Mouse (Mus musculus): ENCODE data around the gene Zfp629.
A peak's percentile ranks its signal among the peaks of the same experiment; 100 is the strongest.
"Not testable (repeated sequence)": the region's sequence is repeated elsewhere in the genome, so short reads cannot be mapped to it uniquely, and the experiment has no call there.

Zfp629 gene

DNA sequence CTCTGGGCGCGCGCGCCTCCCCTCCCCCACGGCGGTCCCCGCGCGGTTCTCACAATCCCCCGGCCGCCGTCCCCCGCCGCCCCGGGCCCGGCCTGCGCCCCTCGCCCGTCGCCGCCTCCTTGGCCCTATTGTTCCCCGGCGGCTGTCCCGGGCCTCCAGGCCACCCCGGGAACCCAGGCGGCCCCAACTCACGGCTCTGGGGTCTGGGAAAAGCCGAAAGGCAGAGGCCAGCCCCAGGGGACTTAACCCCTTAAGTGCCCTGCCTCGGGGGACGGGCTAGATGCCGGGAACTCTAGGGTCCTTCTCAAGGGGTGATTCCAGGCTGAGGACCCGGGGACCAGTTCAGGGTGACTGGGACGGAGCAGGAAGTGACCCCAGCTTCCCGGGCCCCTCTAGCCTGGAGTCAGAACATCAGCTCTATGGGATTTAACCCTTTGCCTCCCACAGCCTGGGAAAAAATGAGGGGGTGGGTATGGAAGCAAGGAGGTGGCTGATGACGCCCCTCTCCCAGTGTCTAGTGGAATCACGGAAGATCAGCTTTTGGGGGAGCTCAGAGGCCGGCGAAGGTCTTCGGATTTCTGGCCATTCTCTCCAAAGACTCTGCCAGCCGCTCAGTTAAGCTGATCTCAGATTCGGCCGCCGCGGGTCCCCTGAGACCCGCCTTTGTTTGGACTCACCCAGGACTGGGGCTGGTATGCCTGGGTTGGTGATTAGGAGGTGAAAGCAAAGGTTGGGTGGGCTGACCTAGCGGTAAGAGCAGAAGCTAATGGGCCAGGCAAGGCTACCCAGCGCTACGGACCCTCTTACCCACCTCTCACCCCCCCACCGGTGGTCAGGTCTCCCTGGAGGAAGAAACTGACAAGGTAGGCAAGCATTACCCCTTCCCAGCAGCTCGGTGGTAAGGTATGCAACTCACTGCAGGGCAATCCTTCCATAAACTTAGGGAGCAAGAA is at the start of gene Zfp629:
TSS of gene Zfp629 (minus strand) at position 907 of the 953 bp plus-strand sequence.
- DNase-seq = peak; percentile 69 to 73

DNA sequence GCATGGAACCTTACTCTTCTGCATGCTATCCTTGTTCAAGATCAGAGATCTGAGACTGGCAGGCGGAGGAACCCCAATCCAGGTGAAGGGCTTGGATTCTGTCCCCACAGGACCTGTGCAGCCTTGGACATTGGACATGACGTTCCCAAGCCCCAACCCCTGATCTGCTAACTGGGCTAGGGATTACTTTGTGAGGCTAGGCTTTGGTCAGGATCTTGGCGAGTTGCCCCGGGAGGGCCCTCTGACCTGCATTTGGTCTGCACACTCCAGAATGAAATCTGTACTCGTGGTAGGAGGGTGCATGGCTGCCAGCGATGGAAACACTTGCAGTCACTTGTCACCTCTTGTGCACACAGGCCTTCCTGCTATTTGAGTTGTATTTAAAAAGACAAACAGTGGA is 47.3 kb upstream of the Zfp629 start:
- peak; percentile 78 to 83 for DNase-seq

DNA sequence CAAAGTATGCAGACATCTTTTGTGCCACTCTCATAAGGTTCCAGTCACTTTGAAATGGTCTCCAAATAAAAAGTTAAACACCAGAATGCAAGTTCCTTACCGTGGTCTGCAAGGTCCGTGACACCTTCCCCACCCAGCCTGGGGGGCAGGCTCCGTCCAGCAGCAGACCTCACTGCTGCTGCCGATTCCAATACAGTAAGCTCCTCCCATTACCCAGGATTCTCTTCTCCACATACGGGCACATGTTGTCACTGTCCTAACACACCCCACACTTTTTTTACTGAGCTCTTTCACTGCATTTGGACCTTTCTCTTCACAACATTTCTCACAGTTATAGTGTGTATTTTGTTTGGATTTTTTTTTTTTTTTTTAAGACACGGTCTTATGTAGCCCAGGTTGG is 46.2 kb upstream of the Zfp629 start:
- no peak for DNase-seq

DNA sequence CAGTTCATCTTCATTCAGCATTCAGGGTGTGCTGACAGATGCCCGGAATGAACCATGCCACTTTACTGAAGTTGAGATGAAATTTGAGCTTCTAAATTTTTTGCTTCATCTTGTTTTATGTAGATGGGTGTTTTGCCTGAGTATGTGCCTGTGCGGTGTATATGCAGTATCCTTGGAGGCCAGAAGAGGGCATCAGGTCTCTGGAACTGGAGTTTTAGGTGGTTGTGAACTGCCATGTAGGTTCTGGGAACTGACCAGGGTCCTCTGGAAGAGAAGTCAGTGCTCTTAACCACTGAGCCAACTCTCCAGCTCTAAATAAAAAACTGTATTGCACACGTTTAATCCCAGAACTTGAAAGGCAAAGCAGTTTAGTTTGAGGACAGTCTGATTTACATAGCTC is 45.3 kb upstream of the Zfp629 start:
- DNase-seq = no peak

DNA sequence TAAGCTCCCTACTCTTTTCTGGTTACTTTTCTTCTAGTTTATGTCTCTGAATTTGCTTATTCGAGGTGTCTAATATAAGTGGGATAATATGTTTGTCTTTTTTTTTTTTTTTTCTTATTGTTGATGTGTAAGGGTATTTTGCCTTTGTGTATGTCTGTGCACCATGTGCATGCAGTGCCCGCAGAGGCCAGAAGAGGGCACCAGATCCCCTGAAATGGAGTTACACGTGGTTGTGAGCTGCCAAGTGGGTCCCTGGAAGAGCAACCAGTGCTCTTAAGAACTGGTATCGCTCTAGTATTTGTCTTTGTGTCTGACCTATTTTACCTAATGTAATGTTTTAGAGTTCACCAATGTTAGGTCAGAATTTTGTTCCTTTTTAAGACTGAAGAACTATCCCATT is 41.3 kb upstream of the Zfp629 start:
- DNase-seq = peak; percentile 65 to 90

DNA sequence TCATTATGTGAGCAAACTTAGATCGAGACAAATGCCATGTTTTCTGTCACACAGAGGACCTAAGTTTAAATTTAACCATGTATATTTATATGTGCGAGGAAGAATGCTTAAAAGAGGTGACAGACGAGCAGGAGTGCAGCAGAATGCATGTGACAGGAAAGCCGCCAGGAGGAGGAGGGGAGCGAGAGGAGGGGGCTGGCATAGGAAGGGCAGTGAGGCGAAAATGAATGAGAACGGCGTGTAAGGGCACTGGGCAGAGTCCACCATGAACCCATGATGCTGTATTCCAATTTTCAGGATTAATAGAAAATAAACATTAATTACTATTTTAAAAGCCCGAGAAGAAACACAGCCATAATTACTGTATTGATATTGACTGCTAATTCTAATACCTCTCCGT is 38.7 kb upstream of the Zfp629 start:
- DNase-seq = peak in 1 of 2 experiments; percentile 51

DNA sequence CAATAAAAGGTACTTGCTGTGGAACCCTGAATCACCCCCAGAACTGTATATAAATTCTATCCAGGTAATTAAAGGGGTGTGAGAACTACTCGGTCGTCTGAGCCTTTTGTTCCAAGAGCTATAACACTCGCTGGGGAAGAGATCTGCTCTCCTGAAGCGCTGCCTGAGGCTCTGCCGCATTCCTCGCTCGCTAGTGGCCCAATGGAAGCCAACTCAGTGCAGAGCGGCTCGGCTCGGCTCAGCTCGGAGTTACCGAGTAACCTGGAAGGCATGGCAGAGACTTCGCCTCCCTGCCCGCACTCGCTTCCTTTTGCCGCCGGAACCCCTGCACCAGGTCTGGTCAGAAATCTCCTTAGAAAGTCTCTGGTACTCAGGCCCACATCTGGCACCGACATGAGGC is 36.5 kb upstream of the Zfp629 start:
- DNase-seq = peak; percentile 30 to 42

DNA sequence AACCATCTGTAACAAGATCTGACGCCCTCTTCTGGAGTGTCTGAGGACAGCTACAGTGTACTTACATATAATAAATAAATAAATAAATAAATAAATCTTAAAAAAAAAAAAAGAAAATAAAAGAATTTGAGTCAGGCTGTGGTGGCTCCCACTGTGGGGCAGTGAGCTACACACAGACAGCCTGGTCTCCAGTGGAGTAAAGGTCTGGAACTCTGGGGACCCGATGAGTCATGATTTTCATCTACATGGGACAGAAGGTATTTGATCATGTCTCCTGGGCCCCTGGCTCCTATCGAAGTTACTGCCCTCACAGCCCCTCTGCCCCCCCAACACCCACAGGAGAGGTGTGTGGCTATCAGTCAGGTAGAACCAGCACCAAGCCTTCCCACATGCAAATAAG is 36.0 kb upstream of the Zfp629 start:
- DNase-seq = no peak

DNA sequence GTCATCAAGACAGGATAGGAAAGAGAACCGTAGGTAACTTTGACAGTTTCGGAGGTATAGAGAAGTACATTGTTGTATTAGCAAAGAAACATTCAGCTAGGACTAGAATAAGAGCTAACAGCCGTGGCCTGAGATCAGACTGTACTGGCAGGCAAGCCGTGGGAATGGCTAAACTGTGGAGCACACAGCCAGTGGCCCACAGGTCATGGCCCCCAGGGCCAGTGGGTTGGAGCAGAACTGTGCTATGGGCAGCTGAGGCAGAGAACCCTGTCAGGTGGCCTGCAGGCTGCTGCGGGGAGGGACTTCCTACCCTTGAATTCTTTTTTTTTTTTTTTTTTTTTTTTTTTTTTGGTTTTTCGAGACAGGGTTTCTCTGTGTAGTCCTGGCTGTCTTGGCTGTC is 33.6 kb upstream of the Zfp629 start:
- DNase-seq = no peak

DNA sequence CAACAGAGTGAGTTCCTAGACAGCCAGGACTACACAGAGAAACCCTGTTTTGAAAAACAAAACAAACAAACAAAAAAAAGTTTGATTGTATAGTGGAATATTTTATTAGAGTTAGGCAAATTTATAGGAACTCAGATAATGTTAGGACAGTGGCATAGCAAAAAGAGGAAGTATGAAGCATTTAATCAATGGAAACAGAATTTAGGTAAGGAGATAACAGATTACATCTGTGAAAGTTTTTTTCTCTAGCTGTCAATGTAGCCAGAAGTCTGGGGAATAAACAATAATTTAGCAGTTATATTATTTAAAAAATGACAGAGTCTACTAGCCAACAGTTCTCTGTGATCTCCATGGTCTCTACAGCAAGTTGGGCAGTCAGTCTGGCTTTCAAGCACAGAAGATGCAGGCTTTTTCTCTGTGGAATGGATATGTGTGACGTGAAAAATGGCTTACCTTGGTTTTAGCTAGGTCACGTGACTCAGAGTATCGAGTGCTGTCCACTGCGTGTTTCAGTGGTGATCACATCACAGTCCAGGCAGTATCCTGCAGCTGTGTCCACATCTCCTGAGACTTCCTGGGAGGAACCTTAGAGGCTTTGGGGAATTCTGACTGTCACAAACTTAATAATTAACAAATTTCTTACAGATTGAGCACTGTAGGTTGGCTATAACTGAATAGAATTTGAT is 33.1 kb upstream of the Zfp629 start:
- DNase-seq = no peak

DNA sequence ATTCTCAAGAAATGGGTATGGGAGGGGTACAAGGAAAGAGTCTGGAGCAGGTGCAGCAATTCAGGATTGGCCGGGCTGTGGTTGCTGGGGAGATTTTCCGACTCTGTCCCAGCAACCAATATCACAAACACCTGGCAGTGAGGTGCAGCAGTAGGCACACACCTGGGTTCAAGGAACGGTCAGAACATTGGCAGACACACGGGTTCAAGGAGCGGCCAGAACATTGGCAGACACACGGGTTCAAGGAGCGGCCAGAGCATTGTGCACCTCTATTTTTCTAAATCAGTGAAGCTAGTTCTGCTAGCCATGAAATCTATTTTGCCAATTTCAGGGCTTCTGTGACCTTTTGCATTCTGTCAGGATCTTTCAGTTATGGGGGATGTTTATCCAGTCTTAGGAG is 32.0 kb upstream of the Zfp629 start:
- peak in 1 of 2 experiments; percentile 39 for DNase-seq

DNA sequence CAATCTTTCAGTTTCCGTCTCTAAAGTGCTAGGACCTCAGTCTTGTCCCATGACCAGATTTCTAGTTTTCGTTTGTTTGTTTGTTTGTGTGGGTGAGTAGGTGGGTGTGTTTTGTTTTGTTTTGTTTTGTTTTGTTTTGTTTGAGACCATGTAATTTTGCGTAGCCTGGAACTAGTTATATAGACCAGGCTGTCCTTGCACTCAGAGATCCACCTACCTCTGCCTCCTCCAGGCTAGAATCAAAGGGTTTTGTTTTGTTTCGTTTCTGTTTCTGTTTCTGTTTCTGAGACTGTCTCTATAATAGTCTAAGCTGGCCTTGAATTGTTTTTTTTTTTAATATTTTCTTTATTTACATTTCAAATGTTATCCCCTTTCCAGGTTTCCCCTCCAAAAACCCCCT is 30.8 kb upstream of the Zfp629 start:
- no peak for DNase-seq

DNA sequence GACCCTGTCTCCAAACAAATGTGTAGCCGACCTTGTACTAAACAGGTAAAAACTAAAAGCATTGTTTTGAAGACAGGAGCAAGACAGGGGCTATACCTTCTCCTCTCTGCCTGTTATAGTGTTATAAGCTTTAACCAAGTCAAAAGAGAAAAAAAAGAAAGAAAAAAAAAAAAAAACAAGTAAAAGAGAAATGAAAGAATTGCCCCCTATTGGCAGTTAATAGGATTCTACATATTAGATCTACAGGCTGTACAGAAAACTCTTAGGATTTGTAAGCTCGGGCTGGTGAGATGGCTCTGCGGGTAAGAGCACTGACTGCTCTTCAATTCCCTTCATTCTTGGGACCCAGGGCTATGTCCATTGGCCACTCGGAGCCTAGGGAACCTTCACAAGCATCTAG is 26.7 kb upstream of the Zfp629 start:
- no peak for DNase-seq

DNA sequence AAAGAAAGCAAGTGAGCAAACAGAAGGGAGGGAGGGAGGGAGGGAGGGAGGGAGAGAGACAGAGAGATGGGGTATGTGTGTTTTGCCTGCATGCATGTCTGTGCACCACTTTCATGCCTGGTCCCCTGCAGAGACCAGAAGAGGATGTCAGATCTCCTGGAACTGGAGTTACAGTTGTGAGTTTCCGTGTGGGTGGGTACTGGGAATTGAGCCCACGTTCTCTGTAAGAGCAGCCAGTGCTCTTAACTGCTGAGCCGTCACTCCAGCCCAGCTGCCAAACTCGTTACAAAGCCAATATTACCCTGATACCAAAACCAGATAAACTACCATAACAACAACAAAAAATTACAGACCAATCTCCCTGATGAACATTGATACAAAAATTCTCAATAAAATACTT is 25.7 kb upstream of the Zfp629 start:
- no peak for DNase-seq

DNA sequence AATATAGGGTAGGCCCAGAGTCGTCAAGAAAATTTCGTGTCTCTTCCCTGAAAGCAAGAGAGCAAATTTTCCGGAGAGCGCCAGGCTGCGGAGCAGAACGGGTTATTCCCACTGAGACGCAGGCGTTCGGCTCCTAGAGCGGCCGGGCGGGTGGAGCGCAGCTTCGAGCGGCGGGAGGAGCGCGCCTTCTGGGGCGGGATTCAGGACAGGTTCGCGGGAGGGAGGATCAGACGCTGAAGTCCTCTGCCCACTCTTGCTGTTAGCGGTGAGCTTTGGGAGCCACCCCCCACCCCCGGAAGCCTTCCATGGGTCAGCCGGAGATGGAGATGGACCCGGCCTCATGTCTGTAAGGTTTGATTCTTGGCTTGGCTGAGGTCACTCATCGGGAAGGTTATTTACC is 21.4 kb upstream of the Zfp629 start:
- peak; percentile 66 to 70 for DNase-seq

DNA sequence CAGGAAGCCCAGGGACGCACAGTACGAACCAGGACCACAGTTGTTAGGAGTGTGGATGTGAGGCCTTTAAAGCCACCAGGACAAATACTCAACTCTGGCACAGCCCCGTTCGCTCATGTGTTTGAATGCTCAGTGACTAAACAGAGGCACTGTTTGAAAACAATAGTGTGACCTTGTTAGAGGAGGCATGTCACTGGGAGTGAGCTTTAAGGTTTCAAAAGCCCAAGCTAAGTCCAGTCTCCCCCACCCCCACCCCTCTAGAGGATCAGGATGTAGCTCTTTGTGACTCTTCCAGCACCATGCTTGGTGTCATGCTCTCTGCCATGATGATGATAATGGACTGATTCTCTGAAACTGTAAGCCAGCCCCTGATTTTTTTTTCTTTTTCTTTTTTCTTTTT is 15.8 kb upstream of the Zfp629 start:
- DNase-seq = no peak

DNA sequence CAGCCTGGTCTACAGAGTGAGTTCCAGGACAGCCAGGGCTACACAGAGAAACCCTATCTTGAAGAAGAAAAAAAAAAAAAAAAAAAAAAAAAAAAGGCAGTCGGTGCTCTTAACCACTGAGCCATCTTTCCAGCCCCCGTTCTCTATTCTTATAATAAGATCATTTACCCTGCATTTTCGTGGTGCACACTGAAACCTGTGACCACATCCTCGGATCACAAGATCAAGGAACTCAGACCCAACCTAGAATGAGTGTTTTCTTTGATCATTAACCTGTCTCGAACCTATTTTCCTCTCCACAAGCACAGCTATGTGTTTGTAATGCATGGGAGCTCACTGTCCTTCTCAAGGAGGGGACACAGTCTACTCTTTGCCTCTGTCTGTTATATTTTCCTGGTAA is 13.0 kb upstream of the Zfp629 start:
- DNase-seq = no peak

DNA sequence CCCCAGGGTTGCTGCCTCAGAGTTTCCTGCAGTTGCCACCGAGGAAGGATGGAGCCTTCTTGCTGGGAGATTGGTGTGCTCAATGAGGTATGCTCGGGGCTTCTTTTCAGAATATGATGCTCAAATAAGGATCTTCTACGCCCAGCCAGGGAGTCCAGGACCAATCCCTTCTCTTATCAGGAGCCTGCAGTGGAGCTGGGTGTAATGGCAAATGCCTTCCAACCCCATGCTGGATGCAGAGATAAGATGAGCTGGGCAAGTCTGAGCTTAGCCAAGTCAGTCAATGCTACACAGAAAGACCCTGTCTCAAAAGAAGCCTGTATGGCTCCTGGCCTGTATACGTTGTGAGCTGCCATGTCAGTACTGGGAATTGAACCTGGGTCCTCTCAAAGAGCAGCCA is 10.9 kb upstream of the Zfp629 start:
- no peak for DNase-seq

DNA sequence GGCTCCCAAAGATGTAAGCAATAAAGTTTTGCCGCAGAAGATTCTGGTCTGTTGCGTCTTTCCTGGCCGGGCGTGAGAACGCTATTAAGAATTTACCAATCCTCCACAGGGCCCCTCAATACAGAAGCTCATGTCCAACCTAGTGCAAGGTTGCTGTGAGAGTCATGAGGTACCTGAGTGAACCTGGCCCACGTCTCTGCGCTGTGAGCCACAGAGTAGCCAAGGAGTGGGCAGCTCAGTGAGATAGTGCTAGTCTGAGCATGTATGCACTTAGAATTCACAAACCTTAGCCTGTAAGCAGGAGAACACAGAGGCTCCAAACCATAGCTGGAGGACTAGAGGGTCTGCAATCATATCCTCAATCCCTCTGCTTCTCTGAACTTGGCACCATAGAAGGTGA is 10.4 kb upstream of the Zfp629 start:
- DNase-seq = no peak

DNA sequence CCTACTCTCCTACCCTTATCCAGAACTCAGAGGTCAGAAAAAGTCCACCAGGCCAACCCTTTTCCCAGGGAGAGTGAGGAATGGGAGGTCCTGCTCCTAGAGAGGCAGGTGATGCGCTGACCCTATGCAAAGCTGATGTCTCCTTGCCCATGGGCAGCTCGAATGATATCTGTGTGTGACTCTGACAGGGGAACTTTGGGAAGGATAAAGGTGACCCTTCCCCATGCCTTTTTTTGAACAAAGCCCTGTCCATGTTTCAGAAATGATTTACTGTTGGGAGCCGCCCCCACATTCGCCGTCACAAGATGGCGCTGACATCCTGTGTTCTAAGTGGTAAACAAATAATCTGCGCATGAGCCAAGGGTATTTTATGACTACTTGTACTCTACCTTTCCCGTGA is 2.8 kb upstream of the Zfp629 start:
- not testable (repeated sequence) for DNase-seq

DNA sequence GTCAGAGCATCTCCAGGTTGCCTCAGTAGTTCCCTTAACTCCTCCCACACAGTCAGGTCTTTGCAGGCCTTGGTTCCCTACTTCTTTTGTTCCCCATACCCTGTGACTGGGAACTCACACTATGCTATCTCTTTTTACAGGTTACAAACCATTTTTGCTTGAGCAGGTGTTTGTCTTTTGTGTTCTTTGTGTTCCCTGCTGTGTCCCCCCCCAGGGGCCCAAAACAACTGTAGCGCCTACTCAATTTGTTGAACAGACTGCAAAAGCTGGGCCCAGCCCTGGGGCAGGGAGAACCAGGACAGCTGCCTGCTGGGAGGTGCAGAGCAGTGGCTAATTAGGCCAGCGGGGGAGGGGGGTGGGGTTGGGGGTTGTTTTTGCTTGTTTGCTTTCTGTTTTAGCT is 2.4 kb upstream of the Zfp629 start:
- DNase-seq = no peak

DNA sequence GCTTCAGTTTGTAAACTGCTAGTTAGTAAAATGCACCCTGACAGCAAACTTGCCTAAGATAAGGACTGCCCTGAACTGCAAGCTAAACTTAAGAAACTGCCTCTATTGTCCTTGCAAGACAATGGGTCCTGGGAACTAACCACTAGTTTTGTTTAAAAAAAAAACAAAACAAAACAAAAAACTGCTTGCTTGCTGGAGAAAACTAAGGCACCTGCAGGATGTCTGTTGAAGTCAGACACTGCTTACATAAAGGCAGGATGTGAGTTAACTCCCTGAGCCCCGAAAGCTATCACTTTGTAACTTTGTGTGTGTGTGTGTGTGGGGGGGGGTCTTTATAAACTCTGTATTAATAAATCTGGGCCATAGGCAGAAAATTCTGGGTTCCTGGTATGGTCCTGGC is 1.3 kb upstream of the Zfp629 start:
- DNase-seq = no peak

DNA sequence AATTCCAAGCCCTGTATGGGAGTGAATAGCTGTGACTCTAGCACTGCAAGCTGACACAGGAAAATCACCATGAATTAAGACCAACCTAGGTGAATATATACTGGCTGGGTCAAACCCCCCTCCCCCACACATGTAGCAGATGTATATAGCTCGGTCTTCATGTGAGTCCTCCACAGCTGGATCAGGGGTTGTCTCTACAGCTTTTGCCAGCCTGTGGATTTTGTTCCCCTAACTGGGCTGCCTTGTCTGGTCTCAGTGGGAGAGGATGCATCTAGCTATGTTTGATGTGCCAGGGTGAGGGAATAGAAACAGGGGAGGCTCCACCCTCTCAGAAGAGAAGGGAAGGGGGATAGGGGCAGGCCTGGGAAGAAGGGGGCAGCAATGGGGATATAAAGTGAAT is 739 bp upstream of the Zfp629 start:
- DNase-seq = no peak

DNA sequence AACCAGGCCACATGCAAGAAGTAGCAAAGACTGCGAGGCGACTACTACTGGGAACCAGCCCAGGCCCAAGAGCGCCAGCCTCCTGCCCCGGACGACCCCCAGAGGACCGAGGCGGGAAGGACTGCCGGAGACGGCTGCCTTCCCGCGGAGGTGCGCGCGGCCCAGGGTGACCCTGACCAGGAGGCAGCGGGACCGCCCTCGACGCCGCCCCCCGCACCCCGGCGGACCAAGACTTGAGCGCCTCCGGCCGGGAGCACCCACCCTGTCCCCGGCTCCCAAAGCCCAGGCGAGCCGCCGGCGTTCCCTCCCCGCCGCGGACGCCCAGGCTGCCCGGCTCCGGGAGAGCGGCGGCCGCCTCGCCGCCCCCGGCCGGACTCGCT is 1.1 kb downstream of the Zfp629 start:
- peak; percentile 61 to 69 for DNase-seq
